Mouse (Mus musculus) layer of hippocampus, adult 2 months (tissue): ENCODE measurements around the gene Senp6. TPM values are rescaled to one million over a fixed set of nuclear protein-coding genes. Genes with fewer than 3 reads are reported as not detected.
A peak's percentile ranks its signal among the peaks of the same experiment; 100 is the strongest.

Experiments
- DNase-seq, 2 experiments: peaks; one replicate each; pipeline ENCODE4 v3.0.0; 2022; ENCODE audit warnings: low spot score in 2 of 2
- H3K27ac ChIP-seq: fragments of 200-600 bp; 2 replicates; pipeline ENCODE4 v1.8.1; 2022
- H3K4me3 ChIP-seq: fragments of 200-600 bp; 2 replicates; pipeline ENCODE4 v1.8.1; 2022; ENCODE audit warnings: mild to moderate bottlenecking
- CTCF ChIP-seq: fragments of 200-600 bp; conservative IDR thresholded peaks from 2 replicates; pipeline ENCODE4 v1.8.1; 2022; ENCODE audit warnings: antibody characterized with exemption, mild to moderate bottlenecking, moderate library complexity
- total RNA-seq, 2 experiments: library from RNA; stranded (reverse); gene quantifications; 2 replicates each; pipeline ENCODE4 v1.2.3; 2021

Gene Senp6
- total RNA-seq, 2 experiments from 2014 or later = 97.4 to 119 TPM

- no peak for DNase-seq
- H3K4me3 ChIP-seq = no peak overlapping the region
- H3K27ac ChIP-seq = no peak overlapping the region
- no peak for TF ChIP-seq CTCF
Measured at GRCm38 (mm10) chr9:80089409-80089808, 22.7 kb downstream of the Senp6 start.

GRCm38 (mm10) chr9:80096325-80096724 is 29.6 kb downstream of the Senp6 start:
- no peak for TF ChIP-seq CTCF
- H3K27ac ChIP-seq = no peak overlapping the region
- no peak overlapping the region for H3K4me3 ChIP-seq
- DNase-seq = no peak

GRCm38 (mm10) chr9:80145992-80146587 is 79.4 kb downstream of the Senp6 start:
- no peak for TF ChIP-seq CTCF
- no peak for DNase-seq
- no peak overlapping the region for H3K4me3 ChIP-seq
- H3K27ac ChIP-seq = no peak overlapping the region

GRCm38 (mm10) chr9:80149594-80149993 is 82.9 kb downstream of the Senp6 start:
- no peak overlapping the region for H3K27ac ChIP-seq
- no peak overlapping the region for H3K4me3 ChIP-seq
- DNase-seq = no peak
- no peak for TF ChIP-seq CTCF

GRCm38 (mm10) chr9:80155277-80155676 is 88.6 kb downstream of the Senp6 start:
- Histone ChIP-seq H3K27ac (peak overlapping the region; percentile 24), H3K4me3 (no peak overlapping the region)
- no peak for TF ChIP-seq CTCF
- DNase-seq = peak; percentile 42 to 80

- no peak for TF ChIP-seq CTCF
- no peak for DNase-seq
- no peak overlapping the region for H3K4me3 ChIP-seq
- no peak overlapping the region for H3K27ac ChIP-seq
Measured at GRCm38 (mm10) chr9:80156780-80157179, 90.1 kb downstream of the Senp6 start.

GRCm38 (mm10) chr9:80157840-80158465 is 91.2 kb downstream of the Senp6 start:
- TF ChIP-seq CTCF = no peak
- H3K27ac ChIP-seq = no peak overlapping the region
- no peak overlapping the region for H3K4me3 ChIP-seq
- no peak for DNase-seq

- no peak overlapping the region for H3K4me3 ChIP-seq
- DNase-seq = no peak
- H3K27ac ChIP-seq = peak overlapping the region; percentile 9; the same call in 1 of the 2 replicates
- no peak for TF ChIP-seq CTCF
Measured at GRCm38 (mm10) chr9:80158937-80159336, 92.2 kb downstream of the Senp6 start.

- DNase-seq = no peak
- TF ChIP-seq CTCF = no peak
- H3K27ac ChIP-seq = no peak overlapping the region
Measured at GRCm38 (mm10) chr9:80161451-80161850, 94.7 kb downstream of the Senp6 start.

GRCm38 (mm10) chr9:80163126-80163723 is 96.5 kb downstream of the Senp6 start:
- Histone ChIP-seq H3K4me3 (no peak overlapping the region), H3K27ac (no peak overlapping the region)
- TF ChIP-seq CTCF = no peak
- no peak for DNase-seq

More at GRCm38 (mm10) chr9:80161451-80161850, 94.7 kb downstream of the Senp6 start:
- H3K4me3 ChIP-seq = no peak overlapping the region

GRCm38 (mm10) chr9:80164191-80164590 is 97.5 kb downstream of the Senp6 start:
- no peak for DNase-seq
- H3K27ac ChIP-seq = peak overlapping the region; percentile 58; the same call in 1 of the 2 replicates
- peak overlapping the region; percentile 95 for H3K4me3 ChIP-seq
- no peak for TF ChIP-seq CTCF

GRCm38 (mm10) chr9:80164611-80165474 is 98.1 kb downstream of the Senp6 start, which contains the start of gene Myo6:
Gene Myo6, plus strand, starts transcription at chr9:80165031.
- no peak for TF ChIP-seq CTCF
- Histone ChIP-seq H3K4me3 (peak within 1 kb of the TSS; percentile 95), H3K27ac (peak within 1 kb of the TSS; percentile 91)
- peak; percentile 95 to 96 for DNase-seq

- H3K27ac ChIP-seq = peak overlapping the region; percentile 91
- DNase-seq = no peak
- peak overlapping the region; percentile 95 for H3K4me3 ChIP-seq
- no peak for TF ChIP-seq CTCF
Measured at GRCm38 (mm10) chr9:80165690-80166089, 99.0 kb downstream of the Senp6 start.
